ENCODE assay signal across 11 mouse cellular contexts in the genomic region with DNA sequence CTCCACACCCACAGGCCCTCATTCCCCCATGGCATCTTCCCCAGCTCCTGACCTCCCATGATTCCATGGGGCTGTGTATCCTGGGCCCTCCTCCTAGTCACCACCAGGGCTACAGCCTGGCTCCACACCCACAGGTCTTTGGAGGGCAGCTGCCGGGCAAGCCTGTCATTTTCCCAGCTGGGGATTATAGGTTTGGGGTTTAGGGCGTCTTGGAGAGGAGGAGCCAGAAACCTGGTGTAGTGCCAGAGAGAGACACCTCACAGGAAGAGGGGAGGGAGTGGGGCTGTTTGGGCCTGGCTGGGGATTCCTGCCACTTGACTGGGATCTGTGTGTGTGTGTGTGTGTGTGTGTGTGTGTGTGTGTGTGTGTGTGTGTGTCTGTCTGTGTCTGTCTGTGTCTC.
A peak's percentile ranks its signal among the peaks of the same experiment; 100 is the strongest.
DNase-seq lines count a peak whose midpoint lies in the region; ATAC-seq and TF ChIP-seq lines count a peak whose summit lies in the region.
"Had no signal": no experiment of that assay in that cellular context is flagged by ENCODE, and none has a peak within 500 bp of the region (broad histone marks: within the 10 kb centered on the region; RNA-seq: fewer than 3 reads in every experiment).

No protein-coding gene starts in this region.

- H3K27me3 ChIP-seq in cerebellum, adult 2 months (ENCODE audit: control insufficient read depth, insufficient read depth, low read length), result no peaks in the 10 kb centered on the region
- H3K27me3 ChIP-seq in limb, embryonic 10.5 days (ENCODE audit: low read depth, poor library complexity, severe bottlenecking), result no peaks in the 10 kb centered on the region
- H3K27me3 ChIP-seq in stomach, postnatal 0 days (ENCODE audit: control insufficient read depth, insufficient read depth, low read length), result no peaks in the 10 kb centered on the region
- H3K27me3 ChIP-seq: stomach, embryonic 15.5 days had no signal

- peaks cover 71% of the 10 kb centered on the region for H3K4me1 ChIP-seq in cerebellum, adult 2 months (ENCODE audit: control insufficient read depth, insufficient read depth, low read length)
- peaks cover 93% of the 10 kb centered on the region for H3K4me1 ChIP-seq in limb, embryonic 10.5 days
- peaks cover 6% of the 10 kb centered on the region for H3K4me1 ChIP-seq in stomach, postnatal 0 days (replicated peaks; ENCODE audit: control insufficient read depth, insufficient read depth)

- no peak for TF ChIP-seq POLR2A in cerebellum, adult 2 months (IDR thresholded peaks at IDR 0.05; ENCODE audit: borderline replicate concordance, insufficient read depth, low read length)

- no peak overlapping the region for H3K9ac ChIP-seq in stomach, postnatal 0 days (ENCODE audit: low read length)
- H3K9ac ChIP-seq: stomach, embryonic 15.5 days had no signal

- peak; percentile 21; the same call in 1 of the 2 replicates for ATAC-seq in stomach, postnatal 0 days (ENCODE audit: low FRiP score, low TSS enrichment)

- H3K36me3 ChIP-seq in limb, embryonic 10.5 days, result peaks cover 52% of the 10 kb centered on the region
- H3K36me3 ChIP-seq in stomach, postnatal 0 days (ENCODE audit: control insufficient read depth, insufficient read depth, low read length), result no peaks in the 10 kb centered on the region

- no peak for TF ChIP-seq CTCF in cerebellum, adult 2 months (IDR thresholded peaks at IDR 0.05; ENCODE audit: borderline replicate concordance, insufficient read depth, low read depth, low read length)
- no peak for TF ChIP-seq CTCF in stomach, postnatal 0 days (IDR thresholded peaks at IDR 0.05; ENCODE audit: low read depth)

- no peak for DNase-seq in cerebellum, adult 2 months
- DNase-seq in cerebellum, adult 9-10 months, result no peak
- DNase-seq in retina, postnatal 1 day, result peak; percentile 85
- DNase-seq in retina, embryonic 14.5 days (ENCODE audit: low spot score), result no peak
- no peak for DNase-seq in limb, embryonic 10.5 days (ENCODE audit: low spot score)
- DNase-seq in stomach, postnatal 0 days (ENCODE audit: low spot score), result no peak
- no peak for DNase-seq in layer of hippocampus, adult 8-10 months (ENCODE audit: low spot score in 2 of 2)
- DNase-seq in heart, postnatal 10 days, result no peak

- 20% methylated on average over 2 of the region's 2 CpGs for WGBS in cerebellum, adult 2 months
- 30% methylated on average over 2 of the region's 2 CpGs for WGBS in limb, embryonic 10.5 days
- 25% methylated on average over 2 of the region's 2 CpGs for WGBS in stomach, postnatal 0 days

- no peak overlapping the region for H3K4me3 ChIP-seq in cerebellum, adult 2 months (replicated peaks; ENCODE audit: insufficient read depth, low read depth, low read length)
- no peak overlapping the region for H3K4me3 ChIP-seq in limb, embryonic 10.5 days
- no peak overlapping the region for H3K4me3 ChIP-seq in stomach, postnatal 0 days (ENCODE audit: low read depth, low read length)
- H3K4me3 ChIP-seq: erythroblast, embryonic 14.5 days; stomach, embryonic 15.5 days had no signal

- no peak overlapping the region for H3K4me2 ChIP-seq in stomach, postnatal 0 days (replicated peaks; ENCODE audit: low read depth)
- H3K4me2 ChIP-seq: stomach, embryonic 15.5 days had no signal

- TF ChIP-seq EP300 in stomach, postnatal 0 days (optimal IDR thresholded peaks at IDR 0.05), result no peak

- H3K27ac ChIP-seq in cerebellum, adult 2 months (ENCODE audit: insufficient read depth, low read length), result peak overlapping the region; percentile 19; the same call in 1 of the 2 replicates
- H3K27ac ChIP-seq in limb, embryonic 10.5 days, result peak overlapping the region; percentile 81; the same call in 1 of the 2 replicates
- no peak overlapping the region for H3K27ac ChIP-seq in stomach, postnatal 0 days (replicated peaks)
- H3K27ac ChIP-seq: kidney, postnatal 0 days; stomach, embryonic 15.5 days had no signal

- no peaks in the 10 kb centered on the region for H3K9me3 ChIP-seq in limb, embryonic 10.5 days (replicated peaks)
- no peaks in the 10 kb centered on the region for H3K9me3 ChIP-seq in stomach, postnatal 0 days (ENCODE audit: control insufficient read depth, low read length)
- H3K9me3 ChIP-seq: stomach, embryonic 15.5 days had no signal

- intact Hi-C loops in heart, postnatal 10 days (cut with DNase I), result no loop called here
